Mouse (Mus musculus): ENCODE measurements around the gene Gnai3.

DNA sequence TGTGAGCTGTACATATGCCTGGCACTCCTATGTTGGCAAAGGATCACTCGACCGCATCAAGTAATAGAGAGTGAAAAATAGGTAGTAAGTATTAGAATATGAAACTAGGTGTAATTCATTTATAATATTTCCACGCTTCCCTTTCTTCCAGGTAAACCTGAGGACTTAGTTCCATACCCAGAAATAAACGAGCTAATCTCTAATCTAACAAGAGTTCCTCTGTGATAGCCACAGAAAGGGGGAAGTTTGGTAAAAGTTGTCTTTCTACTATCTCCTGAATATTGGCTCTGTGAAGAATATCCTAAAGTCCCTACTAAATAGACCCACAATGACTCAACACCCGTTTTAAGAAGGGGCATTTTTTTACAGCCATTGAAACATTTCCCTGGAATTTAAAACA lies 725 bp upstream of the Gnai3 start:
- TF ChIP-seq CTCF (IDR thresholded peaks at IDR 0.05; ENCODE audit: low read depth) (no peak), EP300 (optimal IDR thresholded peaks at IDR 0.05) (no peak)
